Mouse (Mus musculus) embryonic facial prominence, embryonic 12.5 days (tissue): ENCODE measurements around the gene Pappa2. TPM values are rescaled to one million over a fixed set of nuclear protein-coding genes. Genes with fewer than 3 reads are reported as not detected.

Experiments used
- ATAC-seq: fragments of 200-750 bp; cut with Nextera tagmentation; 2 replicates; pipeline ENCODE4 v1.8.0; 2017; ENCODE audit not compliant: insufficient number of reproducible peaks, insufficient read depth, low FRiP score, low TSS enrichment
- H3K27ac ChIP-seq: fragments of 300-500 bp; sonication (generic); 2 replicates; pipeline ENCODE4 v1.5.1; 2016; ENCODE audit warnings: mild to moderate bottlenecking
- H3K27me3 ChIP-seq: fragments of 300-500 bp; sonication (generic); 2 replicates; pipeline ENCODE4 v1.6.1; 2016; ENCODE audit warnings: mild to moderate bottlenecking, moderate library complexity
- H3K36me3 ChIP-seq: fragments of 300-500 bp; sonication (generic); 2 replicates; pipeline ENCODE4 v1.6.1; 2016; ENCODE audit warnings: mild to moderate bottlenecking
- H3K4me1 ChIP-seq: fragments of 300-500 bp; sonication (generic); 2 replicates; pipeline ENCODE4 v1.6.1; 2016
- H3K4me2 ChIP-seq: fragments of 300-500 bp; sonication (generic); replicated peaks from 2 replicates; pipeline ENCODE4 v1.6.1; 2016; ENCODE audit warnings: mild to moderate bottlenecking, moderate library complexity
- H3K4me3 ChIP-seq: fragments of 300-500 bp; sonication (generic); 2 replicates; pipeline ENCODE4 v1.5.1; 2016; ENCODE audit warnings: mild to moderate bottlenecking
- H3K9ac ChIP-seq: fragments of 300-500 bp; sonication (generic); 2 replicates; pipeline ENCODE4 v1.6.1; 2016; ENCODE audit warnings: mild to moderate bottlenecking, moderate library complexity
- H3K9me3 ChIP-seq: fragments of 300-500 bp; sonication (generic); 2 replicates; pipeline ENCODE4 v1.6.1; 2016; ENCODE audit warnings: mild to moderate bottlenecking, moderate library complexity
- WGBS: fragments of 180-500 bp; shearing (Covaris S2); methylation state at CpG from one replicate; pipeline ENCODE4 v1.1.7; 2016; 5-methylcytosine and 5-hydroxymethylcytosine counted together
- polyA plus RNA-seq: library from polyadenylated mRNA; unstranded; fragments of >200 nt; fragmentation: Nextera tagmentation; extraction: Ambion mirVana; gene quantifications from 2 replicates; pipeline ENCODE4 v1.2.1, GENCODE M21; 2016

The Pappa2 gene
- polyA plus RNA-seq, 1 experiment from 2014 or later = 2.1 TPM

- Histone ChIP-seq H3K4me1 (no peaks in the 10 kb centered on the region), H3K36me3 (no peaks in the 10 kb centered on the region), H3K4me2 (no peak overlapping the region), H3K9ac (no peak overlapping the region), H3K9me3 (no peaks in the 10 kb centered on the region), H3K27ac (no peak overlapping the region), H3K27me3 (no peaks in the 10 kb centered on the region), H3K4me3 (no peak overlapping the region)
- no peak for ATAC-seq
These were observed 83.0 kb downstream of the Pappa2 start for GRCm38 (mm10) chr1:158897339-158897738.

GRCm38 (mm10) chr1:158894441-158894840, 85.8 kb downstream of the Pappa2 start:
- WGBS = 85% methylated on average over 6 of the region's 6 CpGs
- no peak overlapping the region for H3K9ac ChIP-seq
- no peak for ATAC-seq
- H3K27ac ChIP-seq = no peak overlapping the region
- H3K9me3 ChIP-seq = no peaks in the 10 kb centered on the region
- H3K36me3 ChIP-seq = no peaks in the 10 kb centered on the region
- H3K27me3 ChIP-seq = no peaks in the 10 kb centered on the region
- H3K4me3 ChIP-seq = no peak overlapping the region
- H3K4me2 ChIP-seq = no peak overlapping the region
- H3K4me1 ChIP-seq = no peaks in the 10 kb centered on the region

- Histone ChIP-seq H3K4me1 (no peaks in the 10 kb centered on the region), H3K9me3 (no peaks in the 10 kb centered on the region), H3K27ac (no peak overlapping the region), H3K4me3 (no peak overlapping the region), H3K9ac (no peak overlapping the region), H3K27me3 (no peaks in the 10 kb centered on the region), H3K36me3 (no peaks in the 10 kb centered on the region), H3K4me2 (no peak overlapping the region)
- no peak for ATAC-seq
- WGBS = 76% methylated on average over 3 of the region's 3 CpGs
These were observed 104.8 kb downstream of the Pappa2 start for GRCm38 (mm10) chr1:158875487-158875886.

DNA sequence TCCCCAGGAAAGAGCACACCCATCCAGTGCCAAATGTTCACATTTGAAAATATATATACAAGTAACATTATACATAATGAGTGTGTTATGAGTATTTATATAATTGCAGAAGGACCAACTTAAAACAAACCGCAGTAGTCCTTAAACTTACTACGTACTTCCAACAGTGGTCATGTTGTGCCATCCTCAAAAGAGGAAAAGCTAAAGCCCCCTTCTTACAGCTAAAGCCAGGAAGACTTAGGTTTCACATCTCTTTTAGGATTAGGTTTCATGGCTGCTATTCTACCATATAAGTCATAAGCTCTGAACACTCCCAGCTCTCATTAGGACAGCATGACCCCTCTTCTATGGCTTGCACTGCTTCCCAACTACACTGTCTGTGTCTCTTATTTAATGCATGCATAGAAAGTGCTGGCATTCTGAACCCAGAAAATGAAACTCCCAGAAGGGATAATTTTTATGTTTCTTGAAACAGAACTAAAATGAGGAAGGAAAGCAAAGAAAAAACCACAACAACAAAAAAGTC, 105.7 kb downstream of the Pappa2 start:
- Histone ChIP-seq H3K9ac (no peak overlapping the region), H3K27me3 (no peaks in the 10 kb centered on the region), H3K27ac (no peak overlapping the region), H3K4me3 (no peak overlapping the region), H3K9me3 (no peaks in the 10 kb centered on the region), H3K36me3 (no peaks in the 10 kb centered on the region), H3K4me1 (no peaks in the 10 kb centered on the region), H3K4me2 (no peak overlapping the region)
- 72% methylated on average over 2 of the region's 2 CpGs for WGBS
- no peak for ATAC-seq

DNA sequence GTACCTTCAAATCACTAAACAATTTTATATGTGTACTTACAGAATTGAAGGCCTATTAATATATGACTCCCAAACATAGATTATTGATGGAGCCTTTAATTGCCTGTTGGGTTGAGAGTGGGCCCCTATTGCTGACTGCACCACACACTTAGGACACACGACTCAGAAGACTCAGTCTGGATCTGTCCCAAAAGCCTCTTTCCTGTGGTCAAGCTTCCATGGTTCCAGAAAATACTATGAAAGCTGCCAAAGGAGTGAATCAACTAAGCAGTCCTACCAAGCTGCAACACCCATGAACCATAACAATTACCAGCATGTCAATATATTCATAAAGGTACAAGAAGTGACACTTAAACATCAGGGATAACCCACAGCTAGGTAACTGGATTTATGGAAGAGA, 106.7 kb downstream of the Pappa2 start:
- Histone ChIP-seq H3K27ac (no peak overlapping the region), H3K9ac (no peak overlapping the region), H3K4me1 (no peaks in the 10 kb centered on the region), H3K36me3 (no peaks in the 10 kb centered on the region), H3K4me3 (no peak overlapping the region), H3K9me3 (no peaks in the 10 kb centered on the region), H3K4me2 (no peak overlapping the region), H3K27me3 (no peaks in the 10 kb centered on the region)
- ATAC-seq = no peak
- WGBS = 79% methylated on average over 1 of the region's 1 CpGs

GRCm38 (mm10) chr1:158871401-158871800, 108.9 kb downstream of the Pappa2 start:
- H3K4me1 ChIP-seq = no peaks in the 10 kb centered on the region
- H3K9me3 ChIP-seq = no peaks in the 10 kb centered on the region
- H3K4me2 ChIP-seq = no peak overlapping the region
- H3K4me3 ChIP-seq = no peak overlapping the region
- 84% methylated on average over 2 of the region's 2 CpGs for WGBS
- H3K27ac ChIP-seq = no peak overlapping the region
- H3K9ac ChIP-seq = no peak overlapping the region
- no peaks in the 10 kb centered on the region for H3K36me3 ChIP-seq
- ATAC-seq = no peak
- no peaks in the 10 kb centered on the region for H3K27me3 ChIP-seq

DNA sequence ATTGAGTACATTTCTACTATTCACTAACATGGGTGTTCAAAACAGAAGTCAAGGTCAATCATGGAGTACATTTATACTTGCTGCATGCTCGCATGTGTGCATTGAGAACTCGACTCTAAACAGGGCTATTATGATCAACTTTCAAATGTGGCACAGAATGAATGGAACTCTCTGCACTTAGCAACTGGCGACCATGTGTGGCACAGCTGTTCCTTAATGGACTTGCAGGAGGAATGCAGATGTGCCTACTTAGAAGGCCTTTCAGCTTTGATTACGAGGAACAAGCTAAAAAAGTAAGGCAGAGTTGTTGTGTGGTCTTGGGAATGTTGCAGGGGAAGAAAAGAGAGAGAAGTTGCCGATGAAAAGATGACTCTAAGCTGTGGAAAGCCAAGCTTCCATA, 120.1 kb downstream of the Pappa2 start:
- 32% methylated on average over 5 of the region's 5 CpGs for WGBS
- no peaks in the 10 kb centered on the region for H3K27me3 ChIP-seq
- no peak overlapping the region for H3K4me2 ChIP-seq
- ATAC-seq = peak; percentile 60; the same call in 1 of the 2 replicates
- no peak overlapping the region for H3K4me3 ChIP-seq
- H3K27ac ChIP-seq = no peak overlapping the region; the same call in 1 of the 2 replicates
- H3K36me3 ChIP-seq = no peaks in the 10 kb centered on the region
- H3K9ac ChIP-seq = no peak overlapping the region
- H3K9me3 ChIP-seq = no peaks in the 10 kb centered on the region
- H3K4me1 ChIP-seq = 0 out of 2 replicates have a peak, but pooled peaks cover 4% of the 10 kb centered on the region

DNA sequence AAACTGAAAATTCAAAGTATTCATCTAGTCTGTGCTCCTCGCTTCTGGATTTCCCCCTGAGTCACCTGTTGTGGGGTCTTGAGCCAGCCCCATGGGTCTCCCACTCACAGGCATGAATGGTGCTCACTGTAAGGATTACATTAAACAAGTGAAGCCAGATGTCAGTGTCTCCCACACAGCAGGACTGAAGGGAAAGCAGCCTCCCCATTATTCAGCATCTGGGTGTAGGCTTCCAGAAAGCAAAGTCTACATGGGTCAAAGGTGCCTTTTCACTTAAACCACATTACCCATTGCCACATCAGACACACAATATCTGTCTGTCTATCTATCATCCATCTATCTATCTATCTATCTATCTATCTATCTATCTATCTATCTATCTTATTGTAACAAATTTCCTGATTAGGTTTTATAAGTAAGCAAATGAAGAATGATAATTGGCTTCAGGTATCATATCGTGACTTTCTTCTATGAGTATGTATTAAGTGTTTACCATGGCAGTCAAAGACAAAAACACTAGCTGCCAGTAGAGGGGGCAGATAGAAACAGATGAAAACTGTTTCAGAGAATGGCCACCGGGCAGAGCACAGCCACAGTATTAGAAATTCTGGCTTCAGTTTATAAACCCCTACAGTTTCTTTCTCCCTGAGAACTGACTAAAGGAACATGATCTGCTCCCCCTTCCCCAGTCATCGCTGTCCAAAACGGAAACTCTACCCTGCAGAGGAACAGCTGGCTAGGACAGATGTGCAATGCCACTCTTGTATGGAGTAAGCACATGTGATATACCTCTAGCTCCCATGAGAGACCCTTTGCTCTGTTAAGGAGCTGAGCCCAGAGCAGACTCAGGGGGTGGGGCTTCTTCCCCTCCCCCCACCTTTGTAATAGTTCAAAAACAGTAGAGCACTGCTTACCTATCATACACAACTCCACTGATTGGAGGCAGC, 126.1 kb downstream of the Pappa2 start:
- WGBS = 37% methylated on average over 5 of the region's 5 CpGs
- no peak overlapping the region for H3K4me3 ChIP-seq
- H3K4me1 ChIP-seq = 0 out of 2 replicates have a peak, but pooled peaks cover 3% of the 10 kb centered on the region
- peak; percentile 76; the same call in 1 of the 2 replicates for ATAC-seq
- H3K36me3 ChIP-seq = no peaks in the 10 kb centered on the region
- H3K27ac ChIP-seq = no peak overlapping the region
- H3K9me3 ChIP-seq = no peaks in the 10 kb centered on the region
- H3K4me2 ChIP-seq = no peak overlapping the region
- no peak overlapping the region for H3K9ac ChIP-seq
- H3K27me3 ChIP-seq = no peaks in the 10 kb centered on the region

DNA sequence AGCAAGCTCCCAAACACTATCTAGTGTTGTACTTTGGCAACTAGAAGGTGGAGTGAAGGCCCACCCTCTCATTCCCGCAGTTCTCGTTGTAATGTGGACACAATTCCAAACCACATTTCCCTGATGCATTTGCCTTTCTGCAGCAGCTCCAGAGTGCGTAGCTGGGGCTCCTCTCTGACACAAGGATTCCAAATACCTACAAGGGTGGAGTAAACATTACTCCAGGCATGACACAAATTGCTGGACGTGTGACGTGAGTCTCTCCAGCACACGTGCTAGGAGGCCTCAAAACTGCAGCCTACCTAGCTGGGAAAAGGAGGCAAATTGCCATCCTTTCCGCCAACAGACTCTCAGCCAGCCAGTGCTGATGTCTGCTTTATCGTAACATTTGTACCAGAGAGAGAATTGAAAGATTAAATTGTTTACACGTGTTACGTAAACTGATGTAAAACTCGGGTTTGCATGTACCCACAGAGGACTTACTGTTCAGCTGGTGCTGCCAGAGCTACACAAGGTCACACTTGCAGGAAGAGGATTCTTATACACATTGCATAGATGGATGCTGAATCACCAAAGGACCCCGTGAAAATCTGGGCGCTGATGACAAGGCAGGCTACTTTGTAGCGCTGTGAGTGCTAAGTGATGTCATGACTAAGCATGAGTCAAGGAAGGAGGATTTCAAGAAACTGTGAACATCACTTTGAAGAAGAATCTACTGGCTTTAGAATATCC, 127.3 kb downstream of the Pappa2 start:
- WGBS = 61% methylated on average over 14 of the region's 14 CpGs
- Histone ChIP-seq H3K9ac (no peak overlapping the region), H3K36me3 (no peaks in the 10 kb centered on the region), H3K4me2 (no peak overlapping the region), H3K4me1 (0 out of 2 replicates have a peak, but pooled peaks cover 3% of the 10 kb centered on the region), H3K27me3 (no peaks in the 10 kb centered on the region), H3K4me3 (no peak overlapping the region), H3K27ac (no peak overlapping the region), H3K9me3 (no peaks in the 10 kb centered on the region)
- ATAC-seq = no peak

DNA sequence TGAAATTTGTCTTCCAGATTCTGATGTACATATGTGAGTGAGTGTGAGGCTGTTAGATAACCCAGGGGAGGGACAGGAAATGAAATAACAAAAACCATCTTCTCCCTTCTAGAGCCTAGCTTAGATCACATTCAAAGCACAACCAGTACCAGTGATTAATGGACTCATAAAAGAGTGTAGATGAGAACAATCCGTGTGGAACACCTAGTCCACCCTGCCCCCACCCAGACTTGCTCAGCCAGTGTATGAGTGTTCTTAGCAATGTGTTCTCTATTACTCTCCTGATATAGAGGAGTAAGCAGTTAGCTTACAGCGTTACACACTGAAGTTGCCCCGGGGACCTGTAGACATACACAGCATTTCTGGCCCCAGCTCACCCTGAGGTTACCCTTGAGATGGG, 129.8 kb downstream of the Pappa2 start:
- Histone ChIP-seq H3K36me3 (no peaks in the 10 kb centered on the region), H3K9me3 (no peaks in the 10 kb centered on the region), H3K4me2 (no peak overlapping the region), H3K4me1 (0 out of 2 replicates have a peak, but pooled peaks cover 3% of the 10 kb centered on the region), H3K27ac (no peak overlapping the region), H3K27me3 (no peaks in the 10 kb centered on the region), H3K4me3 (no peak overlapping the region), H3K9ac (no peak overlapping the region)
- WGBS = 48% methylated on average over 3 of the region's 3 CpGs
- no peak for ATAC-seq

- 56% methylated on average over 10 of the region's 10 CpGs for WGBS
- H3K36me3 ChIP-seq = no peaks in the 10 kb centered on the region
- no peak overlapping the region for H3K4me3 ChIP-seq
- H3K27me3 ChIP-seq = no peaks in the 10 kb centered on the region
- no peak for ATAC-seq
- H3K9me3 ChIP-seq = no peaks in the 10 kb centered on the region
- H3K4me1 ChIP-seq = no peaks in the 10 kb centered on the region
- no peak overlapping the region for H3K27ac ChIP-seq
- no peak overlapping the region for H3K4me2 ChIP-seq
- H3K9ac ChIP-seq = no peak overlapping the region
These were observed 135.7 kb downstream of the Pappa2 start for GRCm38 (mm10) chr1:158844604-158845003.
